Mouse (Mus musculus) hindbrain, embryonic 12.5 days (tissue): ENCODE measurements at regions not wholly inside any gene's neighbourhood (a gene's known extent, or its start where the extent isn't known, plus 50 kb on each side); places are given as distances from the start of the nearest gene placed in this dataset.

Experiments used
- ATAC-seq: fragments of 200-750 bp; cut with Nextera tagmentation; 2 replicates; pipeline ENCODE4 v1.8.0; 2017; ENCODE audit warnings: moderate TSS enrichment; ENCODE audit not compliant: low FRiP score
- H3K27ac ChIP-seq: fragments of 300-500 bp; sonication (generic); 2 replicates; pipeline ENCODE4 v1.5.1; 2016; ENCODE audit warnings: mild to moderate bottlenecking
- H3K27me3 ChIP-seq: fragments of 300-500 bp; sonication (generic); 2 replicates; pipeline ENCODE4 v1.6.1; 2016; ENCODE audit warnings: mild to moderate bottlenecking
- H3K36me3 ChIP-seq: fragments of 300-500 bp; sonication (generic); 2 replicates; pipeline ENCODE4 v1.6.1; 2016; ENCODE audit warnings: mild to moderate bottlenecking
- H3K4me1 ChIP-seq: fragments of 300-500 bp; sonication (generic); 2 replicates; pipeline ENCODE4 v1.6.1; 2016
- H3K4me2 ChIP-seq: fragments of 300-500 bp; sonication (generic); replicated peaks from 2 replicates; pipeline ENCODE4 v1.6.1; 2016; ENCODE audit warnings: mild to moderate bottlenecking
- H3K4me3 ChIP-seq: fragments of 300-500 bp; sonication (generic); 2 replicates; pipeline ENCODE4 v1.5.1; 2016; ENCODE audit warnings: mild to moderate bottlenecking
- H3K9ac ChIP-seq: fragments of 300-500 bp; sonication (generic); 2 replicates; pipeline ENCODE4 v1.6.1; 2016; ENCODE audit warnings: mild to moderate bottlenecking, moderate library complexity
- H3K9me3 ChIP-seq: fragments of 300-500 bp; sonication (generic); replicated peaks from 2 replicates; pipeline ENCODE4 v1.6.1; 2016; ENCODE audit warnings: mild to moderate bottlenecking
- WGBS: fragments of 180-500 bp; shearing (Covaris S2); methylation state at CpG from one replicate; pipeline ENCODE4 v1.1.7; 2016; 5-methylcytosine and 5-hydroxymethylcytosine counted together

DNA sequence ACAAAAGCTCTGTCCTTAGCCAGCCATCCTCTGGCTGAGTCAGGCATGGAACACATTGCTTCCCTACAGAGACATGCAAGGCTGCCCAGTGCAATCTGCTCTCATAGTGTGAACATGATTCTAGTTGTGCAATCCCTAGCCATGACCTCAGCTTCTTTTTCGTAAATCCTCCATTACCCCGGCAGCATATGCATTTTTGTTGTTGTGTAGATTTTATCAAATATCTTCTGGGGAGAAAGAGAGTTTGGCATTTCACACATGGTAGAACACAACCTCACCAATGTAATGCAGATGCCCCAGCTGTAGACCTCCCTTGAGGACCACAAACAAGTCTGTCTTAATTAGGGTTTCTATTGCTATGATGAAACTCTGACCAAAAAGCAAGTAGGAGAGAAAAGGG is 168.6 kb downstream of the Rpl10-ps3 start:
- Histone ChIP-seq H3K9me3 (no peaks in the 10 kb centered on the region), H3K4me1 (peaks cover 4% of the 10 kb centered on the region; the same call in 1 of the 2 replicates), H3K4me2 (no peak overlapping the region), H3K27ac (no peak overlapping the region), H3K27me3 (no peaks in the 10 kb centered on the region), H3K4me3 (no peak overlapping the region), H3K36me3 (no peaks in the 10 kb centered on the region), H3K9ac (no peak overlapping the region)
- WGBS: 95% methylated on average over 2 of the region's 2 CpGs
- ATAC-seq: no peak

DNA sequence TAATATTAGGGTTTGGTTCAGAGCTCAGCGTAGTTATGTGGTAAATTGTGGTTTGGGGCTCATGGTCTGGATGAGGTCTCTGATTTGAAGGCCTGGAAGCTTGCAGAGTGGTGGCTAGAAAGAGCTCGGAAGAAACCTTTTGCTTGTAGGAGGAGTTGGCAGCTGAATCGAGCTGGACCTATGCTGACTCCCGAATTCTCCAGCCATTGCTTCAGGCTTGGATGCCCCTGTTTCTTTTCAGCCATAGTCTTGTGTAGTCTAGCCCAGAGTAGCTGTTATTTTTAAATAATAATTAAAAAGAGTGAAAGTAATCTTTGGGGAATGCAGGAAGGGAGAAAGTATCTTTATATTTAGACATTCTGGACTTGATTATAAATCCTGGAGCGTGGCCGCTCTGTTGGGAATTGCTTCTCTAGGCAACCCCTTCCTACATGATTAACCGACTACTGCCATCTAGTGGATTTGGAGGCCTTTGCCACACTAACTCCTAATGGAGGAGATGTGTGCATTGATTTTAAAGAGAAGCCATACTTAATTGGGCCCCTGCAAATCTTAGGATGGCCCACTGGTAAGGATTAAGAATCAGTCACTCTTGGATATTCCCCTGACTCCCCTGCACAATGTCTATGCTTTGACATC is 172.8 kb downstream of the Rpl10-ps3 start:
- H3K36me3 ChIP-seq: no peaks in the 10 kb centered on the region
- H3K4me1 ChIP-seq: peaks cover 4% of the 10 kb centered on the region; the same call in 1 of the 2 replicates
- H3K9me3 ChIP-seq: no peaks in the 10 kb centered on the region
- ATAC-seq: peak; percentile 74
- H3K9ac ChIP-seq: no peak overlapping the region
- 26% methylated on average over 7 of the region's 7 CpGs for WGBS
- no peak overlapping the region for H3K27ac ChIP-seq
- H3K4me3 ChIP-seq: no peak overlapping the region
- H3K27me3 ChIP-seq: no peaks in the 10 kb centered on the region
- 0 out of 2 replicates have a peak overlapping the region, but pooled peaks have one; percentile 29 for H3K4me2 ChIP-seq

DNA sequence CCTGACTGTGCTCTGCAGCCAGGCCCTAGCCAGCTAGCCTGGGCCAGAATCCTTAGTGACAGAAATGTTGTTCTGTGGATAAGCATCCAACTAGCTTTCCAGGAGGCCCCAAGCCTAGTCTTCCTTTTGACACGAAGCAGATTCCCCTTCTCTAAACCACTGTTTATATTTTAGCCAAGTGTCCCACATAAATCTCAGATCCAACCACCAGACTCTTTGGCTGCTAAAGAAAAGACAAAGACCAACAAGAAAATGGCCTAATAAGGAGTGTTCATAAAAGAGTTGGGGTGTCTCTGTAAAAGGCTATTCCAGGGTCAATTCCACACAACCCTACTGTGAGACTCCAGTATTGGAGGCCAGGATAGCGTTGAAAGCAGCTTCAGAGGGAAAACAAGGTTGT is 173.6 kb downstream of the Rpl10-ps3 start:
- peaks cover 4% of the 10 kb centered on the region; the same call in 1 of the 2 replicates for H3K4me1 ChIP-seq
- WGBS: 77% methylated on average over 2 of the region's 2 CpGs

GRCm38 (mm10) chr9:50170637-50171036 is 174.1 kb downstream of the Rpl10-ps3 start:
- Histone ChIP-seq H3K9ac (no peak overlapping the region), H3K4me1 (peaks cover 4% of the 10 kb centered on the region; the same call in 1 of the 2 replicates), H3K4me3 (no peak overlapping the region), H3K36me3 (no peaks in the 10 kb centered on the region), H3K4me2 (no peak overlapping the region), H3K27me3 (no peaks in the 10 kb centered on the region), H3K27ac (no peak overlapping the region), H3K9me3 (no peaks in the 10 kb centered on the region)
- ATAC-seq: no peak
- 89% methylated on average over 5 of the region's 5 CpGs for WGBS

More for the DNA sequence above, 173.6 kb downstream of the Rpl10-ps3 start:
- Histone ChIP-seq H3K27ac (no peak overlapping the region), H3K4me3 (no peak overlapping the region), H3K9me3 (no peaks in the 10 kb centered on the region), H3K36me3 (no peaks in the 10 kb centered on the region), H3K27me3 (no peaks in the 10 kb centered on the region), H3K9ac (no peak overlapping the region), H3K4me2 (no peak overlapping the region)
- no peak for ATAC-seq

DNA sequence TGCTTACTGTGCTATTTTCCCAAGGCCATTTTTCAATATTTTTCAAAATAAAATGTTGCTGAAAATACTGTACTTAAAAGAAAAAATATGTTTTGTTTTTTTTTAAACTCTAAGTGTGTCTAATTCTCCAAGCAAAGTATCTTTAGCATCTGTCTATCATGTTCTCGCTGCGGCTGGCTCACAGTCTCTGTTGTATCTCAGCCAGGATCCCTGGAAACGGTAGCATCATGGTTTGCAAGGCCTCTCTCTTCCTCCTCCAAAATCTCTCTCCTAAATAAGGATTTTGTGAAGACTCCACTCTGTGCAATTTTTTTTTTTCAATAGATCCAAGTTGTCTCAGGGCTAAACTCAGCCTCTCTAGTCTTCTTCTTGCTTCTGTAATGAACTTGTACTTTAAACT is 190.2 kb downstream of the Rpl10-ps3 start:
- no peak overlapping the region for H3K9ac ChIP-seq
- no peaks in the 10 kb centered on the region for H3K4me1 ChIP-seq
- 93% methylated on average over 3 of the region's 3 CpGs for WGBS
- H3K4me2 ChIP-seq: no peak overlapping the region
- no peak for ATAC-seq
- no peak overlapping the region for H3K4me3 ChIP-seq
- H3K27ac ChIP-seq: no peak overlapping the region
- H3K9me3 ChIP-seq: no peaks in the 10 kb centered on the region
- no peaks in the 10 kb centered on the region for H3K36me3 ChIP-seq
- no peaks in the 10 kb centered on the region for H3K27me3 ChIP-seq

DNA sequence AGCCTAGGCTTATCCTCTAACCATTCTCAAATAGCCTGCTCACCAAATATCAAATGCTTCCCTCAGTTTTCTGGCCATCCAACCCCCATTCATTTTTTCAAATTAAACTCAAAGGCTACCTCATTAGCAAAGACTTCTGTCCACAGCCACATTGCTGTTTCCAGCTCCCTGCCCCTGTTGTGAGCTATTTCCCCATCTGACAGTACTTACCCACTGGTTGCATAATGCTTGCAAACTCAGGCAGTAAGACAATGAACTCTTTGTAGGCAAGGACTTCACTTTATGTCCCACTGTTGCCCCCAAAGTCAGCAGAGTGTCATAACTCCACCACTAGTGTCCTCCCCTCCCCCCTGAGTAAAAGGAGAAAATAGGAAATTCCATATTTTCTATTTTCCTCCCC is 194.7 kb downstream of the Rpl10-ps3 start:
- H3K4me2 ChIP-seq: no peak overlapping the region

GRCm38 (mm10) chr9:50142756-50143155 is 202.0 kb downstream of the Rpl10-ps3 start:
- no peak overlapping the region for H3K4me3 ChIP-seq
- H3K36me3 ChIP-seq: no peaks in the 10 kb centered on the region
- H3K9me3 ChIP-seq: no peaks in the 10 kb centered on the region
- WGBS: 44% methylated on average over 1 of the region's 1 CpGs
- H3K4me1 ChIP-seq: peaks cover 9% of the 10 kb centered on the region; the same call in 1 of the 2 replicates
- no peak overlapping the region for H3K27ac ChIP-seq
- H3K4me2 ChIP-seq: no peak overlapping the region
- no peak overlapping the region for H3K9ac ChIP-seq
- H3K27me3 ChIP-seq: no peaks in the 10 kb centered on the region
- ATAC-seq: no peak

More for the DNA sequence above, 194.7 kb downstream of the Rpl10-ps3 start:
- H3K4me1 ChIP-seq: no peaks in the 10 kb centered on the region
- H3K27ac ChIP-seq: no peak overlapping the region
- no peaks in the 10 kb centered on the region for H3K9me3 ChIP-seq
- no peak overlapping the region for H3K4me3 ChIP-seq
- H3K27me3 ChIP-seq: no peaks in the 10 kb centered on the region
- H3K9ac ChIP-seq: no peak overlapping the region
- H3K36me3 ChIP-seq: no peaks in the 10 kb centered on the region
- ATAC-seq: no peak

DNA sequence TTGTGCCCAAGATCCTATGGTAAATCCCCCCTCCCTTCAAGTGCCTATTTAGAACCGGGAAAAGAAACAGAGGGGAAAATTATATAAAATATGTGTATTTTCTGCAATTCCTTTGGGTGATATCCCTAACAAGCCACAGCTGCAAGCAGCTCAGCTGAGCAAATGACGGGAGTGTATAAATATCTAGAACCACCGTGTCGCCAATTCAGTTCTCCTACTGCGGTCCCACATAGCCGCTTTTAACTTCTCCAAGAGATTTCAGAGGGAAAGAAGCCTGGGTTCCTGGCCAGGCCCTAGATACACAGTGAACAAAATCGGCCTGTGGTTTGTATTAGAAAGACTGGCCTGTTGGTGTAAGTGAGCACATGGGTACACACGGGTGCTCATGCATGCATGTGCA is 202.7 kb downstream of the Rpl10-ps3 start:
- H3K27me3 ChIP-seq: no peaks in the 10 kb centered on the region
- WGBS: 79% methylated on average over 8 of the region's 8 CpGs
- no peak overlapping the region for H3K4me3 ChIP-seq
- H3K36me3 ChIP-seq: no peaks in the 10 kb centered on the region
- no peak overlapping the region for H3K4me2 ChIP-seq
- H3K4me1 ChIP-seq: peaks cover 9% of the 10 kb centered on the region; the same call in 1 of the 2 replicates
- no peaks in the 10 kb centered on the region for H3K9me3 ChIP-seq
- H3K9ac ChIP-seq: no peak overlapping the region
- no peak for ATAC-seq
- no peak overlapping the region for H3K27ac ChIP-seq

GRCm38 (mm10) chr9:50141176-50141575 is 203.6 kb downstream of the Rpl10-ps3 start:
- Histone ChIP-seq H3K4me3 (no peak overlapping the region), H3K9ac (no peak overlapping the region), H3K27ac (peak overlapping the region; percentile 45; the same call in 1 of the 2 replicates), H3K27me3 (no peaks in the 10 kb centered on the region), H3K9me3 (no peaks in the 10 kb centered on the region), H3K36me3 (no peaks in the 10 kb centered on the region), H3K4me1 (peaks cover 9% of the 10 kb centered on the region; the same call in 1 of the 2 replicates), H3K4me2 (no peak overlapping the region)
- no peak for ATAC-seq
- 54% methylated on average over 6 of the region's 6 CpGs for WGBS

DNA sequence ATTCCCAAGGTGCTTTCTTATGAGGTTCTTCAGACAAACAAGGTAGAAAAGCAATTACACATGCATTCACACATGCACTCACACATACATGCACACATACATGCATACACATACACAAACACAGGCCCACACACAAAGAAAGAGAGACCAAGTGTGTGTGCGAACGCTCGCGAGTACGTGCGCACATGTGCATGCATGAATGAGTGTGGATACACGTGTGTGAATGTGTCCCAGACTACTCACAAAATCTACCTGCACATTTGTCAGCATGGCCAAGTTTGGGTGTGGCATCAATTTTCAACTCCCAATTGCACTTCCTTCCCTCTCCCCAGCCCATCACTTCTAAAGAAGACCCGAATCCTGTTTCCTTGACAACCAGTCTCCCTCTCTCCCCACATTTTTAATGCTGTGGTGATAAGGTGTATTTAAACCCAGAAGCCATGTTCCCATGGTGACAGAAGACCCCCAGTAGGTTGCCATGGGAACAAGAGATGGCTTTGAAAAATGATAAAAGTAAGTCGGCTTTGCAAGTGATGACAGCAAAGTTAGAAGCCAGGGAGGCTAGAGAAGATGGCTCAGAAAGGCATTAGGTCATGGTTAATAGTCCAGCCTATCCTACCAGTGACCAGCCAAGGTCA is 206.3 kb downstream of the Rpl10-ps3 start:
- Histone ChIP-seq H3K4me2 (no peak overlapping the region), H3K4me1 (peaks cover 9% of the 10 kb centered on the region; the same call in 1 of the 2 replicates), H3K9me3 (no peaks in the 10 kb centered on the region), H3K4me3 (no peak overlapping the region), H3K27ac (no peak overlapping the region), H3K27me3 (no peaks in the 10 kb centered on the region), H3K36me3 (no peaks in the 10 kb centered on the region), H3K9ac (no peak overlapping the region)
- no peak for ATAC-seq
- WGBS: 89% methylated on average over 9 of the region's 9 CpGs

DNA sequence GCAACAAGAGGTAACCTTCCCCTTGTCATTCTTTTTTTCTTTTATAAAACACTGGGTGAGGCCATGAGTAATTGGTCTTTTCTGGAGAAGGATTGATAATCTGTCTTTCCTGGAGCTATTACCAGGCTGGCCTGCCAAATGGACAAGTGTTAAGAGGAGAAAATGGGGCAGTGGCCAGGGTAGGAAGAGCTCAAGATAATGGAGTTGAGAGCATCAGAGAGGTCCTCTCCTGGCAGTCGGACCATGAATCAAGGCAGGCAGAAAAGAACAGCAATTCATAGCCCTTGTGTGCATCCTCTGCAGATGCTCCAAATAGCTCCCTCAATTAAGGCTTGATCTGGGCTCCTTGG is 208.2 kb downstream of the Rpl10-ps3 start:
- WGBS: 77% methylated on average over 1 of the region's 1 CpGs
- H3K9me3 ChIP-seq: no peaks in the 10 kb centered on the region
- ATAC-seq: no peak

GRCm38 (mm10) chr9:50135939-50136635 is 208.7 kb downstream of the Rpl10-ps3 start:
- Histone ChIP-seq H3K4me3 (no peak overlapping the region), H3K9me3 (no peaks in the 10 kb centered on the region), H3K36me3 (no peaks in the 10 kb centered on the region), H3K27ac (no peak overlapping the region), H3K27me3 (no peaks in the 10 kb centered on the region), H3K9ac (no peak overlapping the region), H3K4me2 (no peak overlapping the region), H3K4me1 (peaks cover 3% of the 10 kb centered on the region; the same call in 1 of the 2 replicates)
- ATAC-seq: no peak
- 93% methylated on average over 10 of the region's 10 CpGs for WGBS

More for the DNA sequence above, 208.2 kb downstream of the Rpl10-ps3 start:
- Histone ChIP-seq H3K9ac (no peak overlapping the region), H3K4me1 (peaks cover 8% of the 10 kb centered on the region; the same call in 1 of the 2 replicates), H3K4me2 (no peak overlapping the region), H3K36me3 (no peaks in the 10 kb centered on the region), H3K27ac (no peak overlapping the region), H3K4me3 (no peak overlapping the region), H3K27me3 (no peaks in the 10 kb centered on the region)
